Mouse (Mus musculus) T-cell, adult 2 months (primary cell): ENCODE measurements around the gene Mphosph10.

ENCODE experiments used
- DNase-seq: peaks from one replicate; pipeline ENCODE4 v3.0.0; 2022; ENCODE audit warnings: low spot score

The Mphosph10 gene

DNA sequence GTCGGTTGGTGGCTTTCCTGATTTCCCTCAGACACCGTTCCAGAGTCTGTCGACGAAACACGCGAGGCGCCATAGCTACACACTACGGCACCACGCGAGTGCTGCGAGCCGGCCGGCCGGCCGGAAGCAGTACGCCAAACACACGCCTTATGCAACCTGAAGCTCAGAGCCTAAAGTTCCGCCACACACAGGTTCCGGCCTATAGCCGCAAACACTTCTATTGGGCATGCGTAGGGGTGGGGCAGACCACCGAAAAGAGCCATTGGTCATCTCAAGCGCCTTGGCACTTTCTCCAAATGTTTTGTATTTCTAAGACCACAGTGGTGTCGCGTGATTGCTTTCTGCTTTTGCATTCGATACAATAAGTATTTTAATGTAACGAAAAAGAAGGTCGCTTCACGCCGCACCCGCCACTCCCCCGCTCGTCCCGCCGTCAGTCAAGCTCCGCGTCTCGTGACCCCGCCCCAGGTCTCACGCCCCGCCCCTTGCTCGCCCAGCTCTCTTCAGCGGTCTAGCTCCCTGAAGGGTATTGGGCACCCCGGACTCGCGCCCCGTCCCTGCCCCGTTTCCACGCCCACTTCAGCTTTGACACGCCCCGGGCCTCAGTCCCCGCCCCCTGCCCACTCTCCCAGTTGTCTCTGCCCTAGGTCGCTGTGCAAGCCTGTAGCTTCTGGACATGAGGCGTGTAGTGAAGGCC lies at the start of gene Mphosph10, which contains the start of gene Mcee:
Gene Mphosph10 (minus strand): TSS at position 147 of the 697 bp plus-strand sequence.
Gene Mcee (plus strand): TSS at position 486 of the 697 bp plus-strand sequence.
- peak; percentile 97 for DNase-seq

GRCm38 (mm10) chr7:64440519-64440918 lies 48.5 kb upstream of the Mphosph10 start:
- no peak for DNase-seq

DNA sequence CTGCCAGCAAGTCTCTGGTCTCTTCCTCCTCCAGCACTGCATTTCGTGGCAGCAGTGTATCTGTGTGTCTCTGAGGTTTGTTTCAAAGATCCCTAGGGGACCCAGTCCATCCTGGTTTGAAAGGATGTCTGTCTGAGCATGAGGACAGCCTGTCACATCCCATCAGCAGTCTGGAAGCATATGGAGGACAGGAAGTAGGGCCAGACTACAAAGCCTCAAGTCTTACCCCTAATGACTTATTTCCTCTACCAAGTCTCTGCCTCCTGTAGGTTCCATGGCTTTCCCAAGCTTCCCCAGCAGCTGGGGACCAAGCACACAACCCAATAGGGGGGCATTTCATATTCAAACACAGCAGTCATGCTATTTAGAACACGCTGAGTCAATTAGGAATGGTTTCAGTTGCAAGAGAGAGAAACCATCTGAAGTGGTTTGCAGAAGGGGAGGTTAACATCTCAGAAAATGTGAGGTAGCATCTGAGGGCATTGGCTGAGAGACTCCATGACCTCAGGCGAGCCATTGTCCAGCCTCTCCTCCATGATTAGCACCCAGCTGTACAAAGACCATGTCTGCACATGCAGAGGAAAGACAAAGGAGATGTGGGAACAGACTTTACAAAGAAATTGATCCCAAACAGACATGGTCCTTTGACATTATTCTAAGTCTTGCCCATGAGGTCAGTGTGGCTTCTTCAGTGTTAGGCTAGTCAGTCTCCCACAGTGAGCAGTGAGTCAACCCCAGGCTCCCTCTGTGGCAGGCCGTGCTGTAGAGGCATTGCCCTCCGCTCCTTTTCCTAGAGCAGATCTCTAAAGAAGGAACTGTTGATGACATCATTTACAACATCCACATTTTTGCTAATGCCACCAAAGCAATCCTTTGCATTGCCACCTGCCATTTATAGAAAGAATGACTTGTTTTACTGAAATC lies 47.8 kb upstream of the Mphosph10 start:
- DNase-seq: no peak

DNA sequence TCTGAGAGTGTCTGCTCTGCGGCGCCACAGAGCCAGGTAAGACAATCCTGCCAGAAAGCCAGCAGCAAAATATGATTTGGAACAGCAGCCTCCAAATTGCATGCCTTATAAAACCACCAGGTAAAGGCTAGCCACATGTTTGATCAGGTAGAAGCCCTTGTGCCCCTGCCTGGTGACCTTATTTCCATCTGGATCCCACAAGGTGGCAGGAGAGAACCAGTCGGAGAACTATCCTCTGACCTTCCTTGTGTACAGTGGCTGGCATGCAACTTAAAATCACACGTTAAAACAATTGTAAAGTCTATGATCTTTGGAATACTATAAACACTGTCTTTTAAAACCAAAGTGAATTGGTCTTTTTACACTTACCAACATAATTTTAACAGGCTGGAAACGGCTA lies 32.8 kb upstream of the Mphosph10 start:
- no peak for DNase-seq

DNA sequence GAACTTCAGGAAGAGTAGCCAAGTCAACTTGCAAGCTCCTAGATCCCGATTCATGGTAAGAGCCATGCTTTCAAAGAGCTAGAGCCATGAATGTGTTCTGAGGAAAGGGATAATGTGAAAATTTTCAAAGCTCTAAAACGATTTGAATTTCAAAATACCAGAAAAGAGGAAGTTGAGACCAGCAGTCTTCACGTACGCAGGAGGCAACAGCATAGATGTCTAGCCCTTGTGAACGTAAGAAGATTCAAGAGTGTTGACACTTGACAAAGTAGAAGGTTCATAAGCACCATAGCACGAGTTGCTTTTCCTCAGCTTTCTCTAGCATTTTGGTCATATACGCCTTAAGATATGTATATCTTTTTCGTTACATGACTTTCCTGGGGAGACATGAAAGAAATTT lies 11.9 kb upstream of the Mphosph10 start:
- no peak for DNase-seq

DNA sequence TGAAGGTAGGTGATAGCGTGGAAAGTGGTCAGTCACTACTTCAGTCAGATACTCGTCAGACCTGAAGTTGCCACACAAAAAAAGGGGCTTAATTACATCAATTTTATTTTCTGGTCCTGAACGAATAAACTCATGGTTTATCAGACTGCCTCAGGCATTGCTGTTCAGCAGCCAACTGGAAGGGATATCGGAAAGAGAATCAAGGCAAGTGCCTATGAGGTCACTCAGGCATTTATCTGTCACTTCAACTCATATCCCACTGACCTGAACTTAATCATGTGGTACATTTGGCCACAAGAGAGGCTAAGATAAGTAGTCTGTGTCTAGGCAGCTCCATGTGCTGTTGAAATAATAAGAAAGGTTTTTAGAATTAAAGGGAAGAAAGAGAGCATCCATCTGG lies 10.4 kb upstream of the Mphosph10 start:
- no peak for DNase-seq

GRCm38 (mm10) chr7:64400725-64401124 lies 8.7 kb upstream of the Mphosph10 start:
- DNase-seq: no peak

- no peak for DNase-seq
Observed at GRCm38 (mm10) chr7:64392819-64393151, 717 bp upstream of the Mphosph10 start.

DNA sequence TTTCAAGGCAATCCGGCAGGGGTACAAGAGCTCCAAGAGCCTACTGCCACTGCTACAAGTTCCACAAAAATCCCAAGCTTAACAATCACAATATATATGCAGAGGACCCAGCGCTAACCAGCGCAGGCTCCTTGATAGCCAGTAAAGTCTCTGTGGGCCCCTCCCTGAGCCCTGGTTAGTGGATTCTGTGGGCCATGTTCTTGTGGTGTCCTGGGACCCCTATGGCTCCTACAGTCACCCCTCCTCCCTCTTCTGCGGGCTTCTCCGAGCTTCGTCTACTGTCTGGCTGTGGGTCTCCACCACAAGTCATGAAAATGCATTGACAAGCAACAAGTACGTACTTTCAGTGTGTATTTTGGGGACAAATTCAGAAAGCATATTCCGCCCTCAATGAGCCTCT lies 589 bp downstream of the Mphosph10 start:
- DNase-seq: peak; percentile 16

GRCm38 (mm10) chr7:64373830-64374562 lies 18.1 kb downstream of the Mphosph10 start, which contains the start of gene Fan1:
Fan1 (minus strand) TSS chr7:64374095.
- DNase-seq: peak; percentile 91

GRCm38 (mm10) chr7:64373147-64373829 lies 18.8 kb downstream of the Mphosph10 start:
- peak; percentile 42 for DNase-seq

DNA sequence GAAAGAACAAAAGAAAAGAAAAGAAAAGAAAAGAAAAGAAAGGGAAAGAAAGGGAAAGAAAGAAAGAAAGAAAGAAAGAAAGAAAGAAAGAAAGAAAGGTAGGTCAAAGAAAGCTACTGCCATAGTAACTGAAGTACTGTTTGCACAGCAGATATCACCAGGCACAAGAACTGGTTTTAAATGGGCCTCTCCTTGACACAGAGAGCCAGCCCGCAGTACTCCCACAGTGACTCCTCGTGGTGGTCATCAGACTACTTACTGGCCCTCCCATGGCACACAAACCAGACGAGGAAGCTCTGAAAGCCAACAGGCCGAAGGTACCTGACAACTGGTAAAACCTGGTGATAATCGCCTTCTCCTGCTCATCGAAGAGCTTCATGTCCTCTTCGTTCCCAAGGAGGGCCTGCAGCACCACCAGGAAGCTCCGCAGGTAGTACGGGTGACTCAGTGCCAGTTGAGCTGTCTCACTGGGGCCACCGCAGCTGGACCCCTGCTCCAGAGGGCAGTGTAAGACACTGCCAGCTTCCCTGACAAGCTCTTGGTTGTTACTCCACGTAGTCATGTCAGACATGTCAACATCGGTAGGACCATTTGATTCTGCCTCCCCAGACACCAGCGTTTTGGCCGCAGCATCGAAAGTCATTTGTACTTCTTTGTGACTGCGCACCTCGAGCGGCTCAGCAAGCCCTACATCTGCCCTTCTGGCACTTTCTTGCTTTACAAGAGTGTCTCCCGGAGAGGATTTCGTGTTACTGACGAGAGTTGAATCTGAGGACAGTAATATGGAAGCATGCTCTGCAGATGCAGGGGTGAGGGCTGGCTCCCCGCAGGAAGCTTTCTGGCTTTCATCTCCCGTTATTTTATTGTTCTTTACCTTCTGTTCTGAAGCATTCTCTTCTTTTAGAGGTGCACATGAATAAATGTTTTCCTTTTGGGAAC lies 19.9 kb downstream of the Mphosph10 start:
- no peak for DNase-seq

DNA sequence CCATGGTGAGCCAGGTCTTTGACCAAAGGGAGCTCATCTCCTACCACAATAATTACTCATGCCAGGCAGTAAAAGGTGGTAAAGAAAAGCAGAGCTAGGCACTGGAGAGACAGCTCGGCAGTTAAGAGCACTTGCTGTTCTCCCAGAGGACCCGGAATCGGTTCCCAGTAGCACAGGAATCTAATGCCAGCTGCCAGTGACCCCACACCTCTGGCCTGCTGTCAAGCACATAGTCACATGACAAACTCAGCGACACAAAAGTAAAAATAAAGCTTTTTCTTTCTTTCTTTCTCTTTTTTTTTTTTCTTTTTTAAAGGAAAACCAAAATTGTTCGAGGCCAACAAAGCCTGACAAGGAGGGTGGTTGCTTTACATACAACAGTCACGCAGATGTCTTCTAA lies 22.2 kb downstream of the Mphosph10 start:
- DNase-seq: no peak

DNA sequence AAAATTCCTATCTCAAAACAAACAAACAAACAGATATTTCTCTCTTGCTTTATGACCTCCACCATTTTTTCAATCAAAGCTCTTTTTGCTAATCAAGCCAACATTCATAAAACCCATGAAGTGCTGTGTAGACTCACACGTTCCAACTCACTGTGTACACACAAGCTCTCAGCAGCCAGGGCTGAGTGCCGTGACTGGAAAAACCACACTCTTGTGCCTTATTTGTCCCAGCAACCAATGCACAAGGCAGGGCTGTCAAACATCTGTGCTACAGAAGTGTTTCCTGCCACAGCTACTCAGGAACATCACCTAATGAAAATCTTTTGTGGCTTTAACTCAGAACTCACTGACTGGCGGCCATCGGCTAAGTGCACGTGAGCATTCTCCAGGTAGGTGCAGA lies 26.2 kb downstream of the Mphosph10 start:
- no peak for DNase-seq

- DNase-seq: no peak
Observed at GRCm38 (mm10) chr7:64360586-64360945, 31.5 kb downstream of the Mphosph10 start.

DNA sequence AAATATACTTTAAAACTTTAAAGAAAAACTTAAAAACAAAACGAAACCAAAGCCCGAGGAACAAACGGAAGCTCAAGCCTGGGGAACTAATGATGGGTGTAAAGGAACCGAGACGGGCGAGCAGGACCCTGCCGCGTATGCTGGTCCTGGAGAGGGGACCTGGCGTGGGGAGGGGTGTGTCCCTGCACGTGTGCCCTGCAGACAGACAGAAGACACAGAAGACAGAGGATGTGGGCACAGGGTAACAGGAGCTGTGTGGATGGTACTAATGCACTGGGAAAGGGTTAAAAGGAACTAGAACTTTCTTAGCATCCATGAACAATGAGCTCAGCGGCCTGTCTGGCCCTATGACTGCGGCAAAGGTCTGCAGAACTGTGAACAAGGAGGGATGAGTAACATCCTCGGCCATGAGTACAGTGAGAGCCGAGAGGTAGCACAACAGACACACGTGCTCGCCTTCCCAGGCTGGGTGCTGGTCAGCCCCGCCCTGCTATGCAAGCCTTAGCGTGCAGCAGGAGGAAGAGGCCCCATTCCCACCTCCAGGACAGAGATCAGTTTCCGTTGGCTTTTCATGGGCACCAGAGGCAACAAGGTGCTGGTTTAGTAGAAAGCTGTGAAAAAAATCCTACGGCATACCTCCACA lies 32.0 kb downstream of the Mphosph10 start:
- DNase-seq: no peak

GRCm38 (mm10) chr7:64358666-64359065 lies 33.4 kb downstream of the Mphosph10 start:
- no peak for DNase-seq

- DNase-seq: no peak
Observed at GRCm38 (mm10) chr7:64357405-64357804, 34.7 kb downstream of the Mphosph10 start.

GRCm38 (mm10) chr7:64356661-64357060 lies 35.4 kb downstream of the Mphosph10 start:
- DNase-seq: no peak

- no peak for DNase-seq
Observed at GRCm38 (mm10) chr7:64354206-64354605, 37.9 kb downstream of the Mphosph10 start.
